Mouse (Mus musculus): ENCODE measurements around the gene Stat5a. TPM values are rescaled to one million over a fixed set of nuclear protein-coding genes. Genes with fewer than 3 reads are reported as not detected.

The Stat5a gene
- polyA plus RNA-seq, 1 experiment, result 136 TPM

GRCm38 (mm10) chr11:100848080-100848479 is 11.1 kb upstream of the Stat5a start:
- Histone ChIP-seq H3K36me3 (ENCODE audit: control insufficient read depth, insufficient read depth, low read length) (no peaks in the 10 kb centered on the region), H3K27me3 (ENCODE audit: control insufficient read depth, insufficient read depth, low read length) (no peaks in the 10 kb centered on the region), H3K27ac (ENCODE audit: control insufficient read depth, insufficient read depth, low read length) (peak overlapping the region; percentile 64; the same call in 1 of the 2 replicates), H3K4me1 (replicated peaks; ENCODE audit: control insufficient read depth, insufficient read depth, low read length) (peaks cover 42% of the 10 kb centered on the region), H3K4me3 (ENCODE audit: control insufficient read depth, insufficient read depth, low read length) (no peak overlapping the region)
- no peak for DNase-seq
- WGBS, result 3% methylated on average over 4 of the region's 4 CpGs
- TF ChIP-seq CTCF (IDR thresholded peaks at IDR 0.05; ENCODE audit: borderline replicate concordance, control insufficient read depth, extremely low read depth, insufficient read depth, low read length, poor library complexity) (no peak), POLR2A (IDR thresholded peaks at IDR 0.05; ENCODE audit: control insufficient read depth, extremely low read depth, insufficient read depth, low read length, poor library complexity) (no peak)

GRCm38 (mm10) chr11:100848789-100849379 is 10.3 kb upstream of the Stat5a start:
- DNase-seq, result no peak
- Histone ChIP-seq H3K27ac (ENCODE audit: control insufficient read depth, insufficient read depth, low read length) (peak overlapping the region; percentile 92; the same call in 1 of the 2 replicates), H3K36me3 (ENCODE audit: control insufficient read depth, insufficient read depth, low read length) (no peaks in the 10 kb centered on the region), H3K27me3 (ENCODE audit: control insufficient read depth, insufficient read depth, low read length) (no peaks in the 10 kb centered on the region), H3K4me1 (replicated peaks; ENCODE audit: control insufficient read depth, insufficient read depth, low read length) (peaks cover 40% of the 10 kb centered on the region), H3K4me3 (ENCODE audit: control insufficient read depth, insufficient read depth, low read length) (peak overlapping the region; percentile 97)
- 45% methylated on average over 6 of the region's 6 CpGs for WGBS
- TF ChIP-seq POLR2A (IDR thresholded peaks at IDR 0.05; ENCODE audit: control insufficient read depth, extremely low read depth, insufficient read depth, low read length, poor library complexity) (no peak), CTCF (IDR thresholded peaks at IDR 0.05; ENCODE audit: borderline replicate concordance, control insufficient read depth, extremely low read depth, insufficient read depth, low read length, poor library complexity) (no peak)

DNA sequence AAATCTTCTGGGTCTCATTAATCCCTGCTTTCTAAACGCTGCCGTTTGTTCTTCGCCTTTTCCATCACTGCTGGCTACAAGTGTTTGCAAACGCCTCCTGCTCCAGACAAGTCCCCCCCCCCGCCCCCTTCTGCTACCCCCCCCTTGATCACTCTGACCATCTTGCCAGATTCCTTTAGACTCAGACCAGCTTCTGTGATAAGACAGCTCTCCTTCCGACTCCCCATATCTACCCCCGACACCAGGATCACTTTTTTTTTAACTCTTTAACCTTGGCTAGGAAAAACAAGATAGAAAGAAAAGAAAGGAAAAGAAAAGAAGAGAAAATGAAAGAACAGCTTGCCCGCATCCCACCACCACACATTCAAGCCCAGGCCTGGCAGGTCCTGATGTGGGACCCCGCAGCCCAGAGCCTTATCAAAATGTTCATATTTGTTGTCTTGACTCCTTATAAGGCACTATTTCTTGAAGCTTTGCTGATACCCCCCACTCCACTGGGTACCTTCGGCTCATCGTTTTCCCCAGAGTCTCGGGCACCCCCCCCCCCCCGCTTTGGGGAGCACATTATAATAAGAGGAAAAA is 9.6 kb upstream of the Stat5a start:
- TF ChIP-seq CTCF (IDR thresholded peaks at IDR 0.05; ENCODE audit: borderline replicate concordance, control insufficient read depth, extremely low read depth, insufficient read depth, low read length, poor library complexity) (no peak), POLR2A (IDR thresholded peaks at IDR 0.05; ENCODE audit: control insufficient read depth, extremely low read depth, insufficient read depth, low read length, poor library complexity) (no peak)
- 2% methylated on average over 13 of the region's 13 CpGs for WGBS
- Histone ChIP-seq H3K27ac (ENCODE audit: control insufficient read depth, insufficient read depth, low read length) (peak overlapping the region; percentile 92), H3K4me1 (replicated peaks; ENCODE audit: control insufficient read depth, insufficient read depth, low read length) (peaks cover 36% of the 10 kb centered on the region), H3K36me3 (ENCODE audit: control insufficient read depth, insufficient read depth, low read length) (no peaks in the 10 kb centered on the region), H3K4me3 (ENCODE audit: control insufficient read depth, insufficient read depth, low read length) (peak overlapping the region; percentile 97), H3K27me3 (ENCODE audit: control insufficient read depth, insufficient read depth, low read length) (no peaks in the 10 kb centered on the region)
- DNase-seq, result no peak

GRCm38 (mm10) chr11:100850038-100850777 is 8.9 kb upstream of the Stat5a start, which contains the start of gene Stat5b:
Gene Stat5b, minus strand, starts transcription at chr11:100850724.
- peak; percentile 91 for DNase-seq
- Histone ChIP-seq H3K4me3 (ENCODE audit: control insufficient read depth, insufficient read depth, low read length) (peak within 1 kb of the TSS; percentile 97), H3K4me1 (replicated peaks; ENCODE audit: control insufficient read depth, insufficient read depth, low read length) (peaks cover 31% of the 10 kb centered on the region), H3K27ac (ENCODE audit: control insufficient read depth, insufficient read depth, low read length) (peak within 1 kb of the TSS; percentile 92), H3K36me3 (ENCODE audit: control insufficient read depth, insufficient read depth, low read length) (no peaks in the 10 kb centered on the region), H3K27me3 (ENCODE audit: control insufficient read depth, insufficient read depth, low read length) (no peaks in the 10 kb centered on the region)
- under 1% methylated on average over 100 of the region's 104 CpGs for WGBS
- TF ChIP-seq POLR2A (IDR thresholded peaks at IDR 0.05; ENCODE audit: control insufficient read depth, extremely low read depth, insufficient read depth, low read length, poor library complexity) (peak; percentile 97), CTCF (IDR thresholded peaks at IDR 0.05; ENCODE audit: borderline replicate concordance, control insufficient read depth, extremely low read depth, insufficient read depth, low read length, poor library complexity) (peak; percentile 56; the same call in 1 of the 2 replicates)

GRCm38 (mm10) chr11:100850778-100851528 is 8.2 kb upstream of the Stat5a start:
- no peak for TF ChIP-seq POLR2A (IDR thresholded peaks at IDR 0.05; ENCODE audit: control insufficient read depth, extremely low read depth, insufficient read depth, low read length, poor library complexity)
- TF ChIP-seq CTCF (IDR thresholded peaks at IDR 0.05; ENCODE audit: borderline replicate concordance, control insufficient read depth, extremely low read depth, insufficient read depth, low read length, poor library complexity), result no peak; the same call in 1 of the 2 replicates
- no peaks in the 10 kb centered on the region for H3K27me3 ChIP-seq (ENCODE audit: control insufficient read depth, insufficient read depth, low read length)
- H3K4me1 ChIP-seq (replicated peaks; ENCODE audit: control insufficient read depth, insufficient read depth, low read length), result peaks cover 24% of the 10 kb centered on the region
- peak overlapping the region; percentile 31; the same call in 1 of the 2 replicates for H3K27ac ChIP-seq (ENCODE audit: control insufficient read depth, insufficient read depth, low read length)
- peak; percentile 54 for DNase-seq
- no peaks in the 10 kb centered on the region for H3K36me3 ChIP-seq (ENCODE audit: control insufficient read depth, insufficient read depth, low read length)
- WGBS, result 4% methylated on average over 33 of the region's 33 CpGs
- peak overlapping the region; percentile 79 for H3K4me3 ChIP-seq (ENCODE audit: control insufficient read depth, insufficient read depth, low read length)

DNA sequence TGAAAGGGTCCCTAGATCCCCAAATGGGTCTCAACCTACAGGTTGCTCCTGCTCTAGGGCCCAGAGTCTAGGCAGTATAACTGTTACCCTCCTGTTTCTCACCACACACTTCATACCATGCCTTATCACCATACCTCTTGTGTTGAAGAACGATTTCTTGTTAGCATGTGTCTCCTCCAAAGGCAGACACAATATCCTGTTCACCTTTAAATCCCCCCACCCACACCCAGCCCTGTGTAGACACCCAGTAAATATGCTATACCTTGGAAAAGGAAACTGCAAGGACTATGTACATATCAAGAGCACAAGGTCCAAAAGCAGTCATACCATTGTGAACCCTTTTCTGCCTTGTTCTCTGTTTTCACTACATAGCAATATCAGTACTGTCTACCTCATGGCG is 7.1 kb upstream of the Stat5a start:
- Histone ChIP-seq H3K4me3 (ENCODE audit: control insufficient read depth, insufficient read depth, low read length) (no peak overlapping the region), H3K27me3 (ENCODE audit: control insufficient read depth, insufficient read depth, low read length) (no peaks in the 10 kb centered on the region), H3K4me1 (replicated peaks; ENCODE audit: control insufficient read depth, insufficient read depth, low read length) (peaks cover 15% of the 10 kb centered on the region), H3K27ac (ENCODE audit: control insufficient read depth, insufficient read depth, low read length) (no peak overlapping the region), H3K36me3 (ENCODE audit: control insufficient read depth, insufficient read depth, low read length) (no peaks in the 10 kb centered on the region)
- DNase-seq, result no peak
- 71% methylated on average over 2 of the region's 2 CpGs for WGBS
- TF ChIP-seq CTCF (IDR thresholded peaks at IDR 0.05; ENCODE audit: borderline replicate concordance, control insufficient read depth, extremely low read depth, insufficient read depth, low read length, poor library complexity), result no peak
- TF ChIP-seq POLR2A (IDR thresholded peaks at IDR 0.05; ENCODE audit: control insufficient read depth, extremely low read depth, insufficient read depth, low read length, poor library complexity), result no peak
